Mouse (Mus musculus) hindbrain, embryonic 13.5 days (tissue): ENCODE data around the gene Gc. TPM values are rescaled to one million over a fixed set of nuclear protein-coding genes. Genes with fewer than 3 reads are reported as not detected.

Experiments
- ATAC-seq: fragments of 200-750 bp; cut with Nextera tagmentation; 2 replicates; pipeline ENCODE4 v1.8.0; 2017; ENCODE audit warnings: moderate TSS enrichment; ENCODE audit not compliant: low FRiP score
- H3K27ac ChIP-seq: fragments of 300-500 bp; sonication (generic); 2 replicates; pipeline ENCODE4 v1.5.1; 2015; ENCODE audit warnings: inconsistent platforms, mild to moderate bottlenecking, moderate library complexity
- H3K27me3 ChIP-seq: fragments of 300-500 bp; sonication (generic); 2 replicates; pipeline ENCODE4 v1.6.1; 2015; ENCODE audit warnings: mild to moderate bottlenecking, inconsistent platforms
- H3K36me3 ChIP-seq: fragments of 300-500 bp; sonication (generic); 2 replicates; pipeline ENCODE4 v1.6.1; 2015; ENCODE audit warnings: mild to moderate bottlenecking, inconsistent platforms
- H3K4me1 ChIP-seq: fragments of 300-500 bp; sonication (generic); replicated peaks from 2 replicates; pipeline ENCODE4 v1.6.1; 2015; ENCODE audit warnings: inconsistent platforms
- H3K4me2 ChIP-seq: fragments of 300-500 bp; sonication (generic); 2 replicates; pipeline ENCODE4 v1.6.1; 2015; ENCODE audit warnings: inconsistent platforms, mild to moderate bottlenecking, moderate library complexity
- H3K4me3 ChIP-seq: fragments of 300-500 bp; sonication (generic); 2 replicates; pipeline ENCODE4 v1.5.1; 2015; ENCODE audit warnings: mild to moderate bottlenecking, inconsistent platforms
- H3K9ac ChIP-seq: fragments of 300-500 bp; sonication (generic); 2 replicates; pipeline ENCODE4 v1.6.1; 2015; ENCODE audit warnings: mild to moderate bottlenecking, inconsistent platforms
- H3K9me3 ChIP-seq: fragments of 300-500 bp; sonication (generic); 2 replicates; pipeline ENCODE4 v1.6.1; 2016; ENCODE audit warnings: inconsistent platforms
- WGBS: fragments of 180-500 bp; shearing (Covaris S2); methylation state at CpG from one replicate; pipeline ENCODE4 v1.1.7; 2015; 5-methylcytosine and 5-hydroxymethylcytosine counted together
- polyA plus RNA-seq: library from polyadenylated mRNA; unstranded; fragments of >200 nt; fragmentation: Nextera tagmentation; extraction: Ambion mirVana; gene quantifications from 2 replicates; pipeline ENCODE4 v1.2.1, GENCODE M21; 2015

The Gc gene
- polyA plus RNA-seq, 1 experiment from 2014 or later, result not detected

GRCm38 (mm10) chr5:89444360-89444759, 13.3 kb downstream of the Gc start:
- no peaks in the 10 kb centered on the region for H3K9me3 ChIP-seq
- H3K36me3 ChIP-seq, result no peaks in the 10 kb centered on the region
- ATAC-seq, result no peak
- H3K9ac ChIP-seq, result no peak overlapping the region
- no peak overlapping the region for H3K4me2 ChIP-seq
- no peak overlapping the region for H3K4me3 ChIP-seq
- H3K27me3 ChIP-seq, result no peaks in the 10 kb centered on the region
- 87% methylated on average over 4 of the region's 4 CpGs for WGBS
- no peak overlapping the region for H3K27ac ChIP-seq
- H3K4me1 ChIP-seq, result no peaks in the 10 kb centered on the region

- 62% methylated on average over 1 of the region's 1 CpGs for WGBS
- no peak for ATAC-seq
- H3K27me3 ChIP-seq, result no peaks in the 10 kb centered on the region
- H3K36me3 ChIP-seq, result no peaks in the 10 kb centered on the region
- no peaks in the 10 kb centered on the region for H3K4me1 ChIP-seq
- no peak overlapping the region for H3K9ac ChIP-seq
- H3K4me3 ChIP-seq, result no peak overlapping the region
- no peak overlapping the region for H3K27ac ChIP-seq
- H3K9me3 ChIP-seq, result no peaks in the 10 kb centered on the region
- H3K4me2 ChIP-seq, result no peak overlapping the region
Observed at GRCm38 (mm10) chr5:89411536-89411935, 46.2 kb downstream of the Gc start.

GRCm38 (mm10) chr5:89407376-89408082, 50.2 kb downstream of the Gc start:
- H3K4me2 ChIP-seq, result no peak overlapping the region
- H3K27ac ChIP-seq, result no peak overlapping the region
- H3K9ac ChIP-seq, result no peak overlapping the region
- no peak for ATAC-seq
- H3K9me3 ChIP-seq, result no peaks in the 10 kb centered on the region
- H3K4me3 ChIP-seq, result no peak overlapping the region
- no peaks in the 10 kb centered on the region for H3K27me3 ChIP-seq
- H3K4me1 ChIP-seq, result no peaks in the 10 kb centered on the region
- H3K36me3 ChIP-seq, result no peaks in the 10 kb centered on the region

- Histone ChIP-seq H3K4me2 (no peak overlapping the region), H3K4me1 (no peaks in the 10 kb centered on the region), H3K36me3 (no peaks in the 10 kb centered on the region), H3K4me3 (no peak overlapping the region), H3K9me3 (no peaks in the 10 kb centered on the region), H3K27me3 (no peaks in the 10 kb centered on the region), H3K9ac (no peak overlapping the region), H3K27ac (no peak overlapping the region)
- no peak for ATAC-seq
- WGBS, result 92% methylated on average over 1 of the region's 1 CpGs
Observed at GRCm38 (mm10) chr5:89405132-89405531, 52.6 kb downstream of the Gc start.

- Histone ChIP-seq H3K27me3 (no peaks in the 10 kb centered on the region), H3K4me2 (no peak overlapping the region), H3K9ac (no peak overlapping the region), H3K36me3 (no peaks in the 10 kb centered on the region), H3K9me3 (peaks cover 9% of the 10 kb centered on the region), H3K27ac (no peak overlapping the region), H3K4me3 (no peak overlapping the region), H3K4me1 (no peaks in the 10 kb centered on the region)
- WGBS, result 61% methylated on average over 1 of the region's 1 CpGs
- no peak for ATAC-seq
Observed at GRCm38 (mm10) chr5:89390405-89390804, 67.3 kb downstream of the Gc start.

GRCm38 (mm10) chr5:89384204-89384603, 73.5 kb downstream of the Gc start:
- H3K36me3 ChIP-seq, result no peaks in the 10 kb centered on the region
- no peak overlapping the region for H3K4me3 ChIP-seq
- H3K27ac ChIP-seq, result no peak overlapping the region
- H3K4me1 ChIP-seq, result no peaks in the 10 kb centered on the region
- no peaks in the 10 kb centered on the region for H3K9me3 ChIP-seq
- 51% methylated on average over 5 of the region's 5 CpGs for WGBS
- H3K4me2 ChIP-seq, result no peak overlapping the region
- no peak overlapping the region for H3K9ac ChIP-seq
- ATAC-seq, result peak; percentile 75
- H3K27me3 ChIP-seq, result no peaks in the 10 kb centered on the region

GRCm38 (mm10) chr5:89381340-89381739, 76.4 kb downstream of the Gc start:
- ATAC-seq, result no peak
- no peaks in the 10 kb centered on the region for H3K27me3 ChIP-seq
- H3K4me3 ChIP-seq, result no peak overlapping the region
- WGBS, result 90% methylated on average over 4 of the region's 4 CpGs
- no peak overlapping the region for H3K9ac ChIP-seq
- H3K27ac ChIP-seq, result no peak overlapping the region
- no peaks in the 10 kb centered on the region for H3K4me1 ChIP-seq
- no peaks in the 10 kb centered on the region for H3K36me3 ChIP-seq
- no peaks in the 10 kb centered on the region for H3K9me3 ChIP-seq
- H3K4me2 ChIP-seq, result no peak overlapping the region

GRCm38 (mm10) chr5:89370140-89370539, 87.6 kb downstream of the Gc start:
- no peak for ATAC-seq
- no peaks in the 10 kb centered on the region for H3K4me1 ChIP-seq
- H3K4me2 ChIP-seq, result no peak overlapping the region
- H3K9ac ChIP-seq, result no peak overlapping the region
- WGBS, result 51% methylated on average over 1 of the region's 1 CpGs
- H3K4me3 ChIP-seq, result no peak overlapping the region
- H3K27me3 ChIP-seq, result no peaks in the 10 kb centered on the region
- no peak overlapping the region for H3K27ac ChIP-seq
- no peaks in the 10 kb centered on the region for H3K36me3 ChIP-seq
- H3K9me3 ChIP-seq, result no peaks in the 10 kb centered on the region

- Histone ChIP-seq H3K4me3 (no peak overlapping the region), H3K27me3 (no peaks in the 10 kb centered on the region), H3K36me3 (no peaks in the 10 kb centered on the region), H3K4me1 (no peaks in the 10 kb centered on the region), H3K9ac (no peak overlapping the region), H3K9me3 (no peaks in the 10 kb centered on the region), H3K4me2 (no peak overlapping the region), H3K27ac (no peak overlapping the region)
- 59% methylated on average over 4 of the region's 4 CpGs for WGBS
- ATAC-seq, result no peak
Observed at GRCm38 (mm10) chr5:89368045-89368743, 89.5 kb downstream of the Gc start.

Other genes with a start within 250 kb of the Gc start
- 0.13 and 0.27 TPM in 2 replicates for gene Npffr2, start 69.5 kb upstream of the Gc start, polyA plus RNA-seq